Mouse (Mus musculus) CD4-positive naive resting alpha-beta T cell, adult 76 days (primary cell): ENCODE measurements around the gene Pigw. TPM values are rescaled to one million over a fixed set of nuclear protein-coding genes. Genes with fewer than 3 reads are reported as not detected.

ENCODE experiments used
- total RNA-seq: library from RNA; stranded (reverse); gene quantifications from one replicate; pipeline ENCODE4 v1.2.4, GENCODE M21; 2023

The Pigw gene
- 6.0 TPM for total RNA-seq

GRCm38 (mm10) chr11:84879772-84880464, at the start of gene Pigw, which contains the start of gene Myo19:
TSS of gene Pigw (minus strand) at chr11:84880285.
TSS of gene Myo19 (plus strand) at chr11:84880148.

GRCm38 (mm10) chr11:84916053-84916702, 36.1 kb upstream of the Pigw start, which contains the start of gene Znhit3:
TSS of gene Znhit3 (minus strand) at chr11:84916366.

GRCm38 (mm10) chr11:84870337-84871043, 9.6 kb downstream of the Pigw start, which contains the start of gene Ggnbp2:
TSS of gene Ggnbp2 (minus strand) at chr11:84870817.

GRCm38 (mm10) chr11:84828516-84829399, 51.3 kb downstream of the Pigw start, which contains the start of gene Dhrs11:
TSS of gene Dhrs11 (minus strand) at chr11:84828994.

Other genes starting within 250 kb of the Pigw start
- 14.6 TPM for gene Mrm1, start 60.8 kb downstream of the Pigw start, total RNA-seq
- 12.3 TPM for gene Dhrs11, start 51.3 kb downstream of the Pigw start, total RNA-seq
- gene Ggnbp2, start 9.5 kb downstream of the Pigw start, total RNA-seq, result 151 TPM
- 9.4 TPM for gene Myo19, start 137 bp downstream of the Pigw start, total RNA-seq
- gene Znhit3, start 36.1 kb upstream of the Pigw start, total RNA-seq, result 39.8 TPM
- gene Car4, start 77.5 kb upstream of the Pigw start, total RNA-seq, result not detected